Mouse (Mus musculus): ENCODE measurements around the gene Rnf208.

GRCm38 (mm10) chr2:25261870-25262269 lies 19.8 kb downstream of the Rnf208 start:
- TF ChIP-seq CTCF (IDR thresholded peaks at IDR 0.05; ENCODE audit: borderline replicate concordance, insufficient read depth, low read depth, low read length) (no peak), POLR2A (IDR thresholded peaks at IDR 0.05; ENCODE audit: borderline replicate concordance, insufficient read depth, low read length) (no peak)

Data from cerebellum, adult 2 months (tissue).